Comparison of ENCODE assay signal across 9 mouse cellular contexts in the genomic region with DNA sequence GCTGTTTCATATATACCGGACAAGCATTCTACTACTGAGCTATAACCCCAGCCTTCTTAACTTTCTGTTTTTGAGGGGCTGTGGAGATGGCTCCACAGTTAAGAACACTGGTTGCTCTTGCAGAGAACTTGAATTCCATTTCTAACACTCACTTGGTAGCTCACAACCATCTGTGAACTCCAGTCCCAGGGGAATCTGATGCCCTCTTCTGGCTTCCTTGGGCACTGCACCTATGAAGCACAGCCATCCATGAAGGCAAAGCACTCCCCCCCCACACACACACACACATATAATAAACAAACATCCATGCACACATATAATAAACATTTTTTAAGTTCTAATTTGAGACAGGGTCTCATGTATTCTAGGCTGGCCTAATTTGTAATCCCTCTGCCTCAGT. TPM values are rescaled to one million over a fixed set of nuclear protein-coding genes. Genes with fewer than 3 reads are reported as not detected.
DNase-seq lines count a peak whose midpoint lies in the region; TF ChIP-seq lines count a peak whose summit lies in the region.
"Had no signal": no experiment of that assay in that cellular context is flagged by ENCODE, and none has a peak within 500 bp of the region (broad histone marks: within the 10 kb centered on the region; RNA-seq: fewer than 3 reads in every experiment).

No protein-coding gene starts in this region.

- H3K79me2 ChIP-seq in heart, adult 2 months (replicated peaks; ENCODE audit: control insufficient read depth, insufficient read depth, low read length) = no peaks in the 10 kb centered on the region

- no peaks in the 10 kb centered on the region for H3K4me1 ChIP-seq in heart, adult 2 months (ENCODE audit: control insufficient read depth, insufficient read depth, low read length)

- intact Hi-C loops in heart, adult 2 months (cut with DNase I) = loop anchor here (5.0 to 10.0 kb wide), 2 partner anchors 126 to 438 kb away; a partner anchor contains a TSS

- H3K4me3 ChIP-seq in heart, adult 2 months = no peak overlapping the region
- H3K4me3 ChIP-seq: liver, embryonic 15.5 days had no signal

- WGBS in heart, adult 2 months = 72% methylated on average over 1 of the region's 1 CpGs

- no peak overlapping the region for H3K27ac ChIP-seq in heart, adult 2 months
- H3K27ac ChIP-seq: liver, embryonic 15.5 days had no signal

- TF ChIP-seq CTCF in heart, adult 2 months (IDR thresholded peaks at IDR 0.05) = peak; percentile 73

- H3K36me3 ChIP-seq in heart, adult 2 months (ENCODE audit: control insufficient read depth, insufficient read depth, low read length) = no peaks in the 10 kb centered on the region
- H3K36me3 ChIP-seq: liver, embryonic 15.5 days had no signal

- DNase-seq in heart, adult 2 months = peak; percentile 51 to 70
- DNase-seq in heart, adult 11 months = no peak
- DNase-seq in A20 (ENCODE audit: low read depth, low spot score) = peak; percentile 70
- peak; percentile 62 for DNase-seq in adipocyte (ENCODE audit: low spot score)
- peak; percentile 50 for DNase-seq in fibroblast of lung, adult 2 months (ENCODE audit: low read depth)
- peak; percentile 63 for DNase-seq in layer of hippocampus, adult 9-10 months (ENCODE audit: low spot score)
- DNase-seq in mesoderm, embryonic 11.5 days (ENCODE audit: low read depth, low spot score) = peak; percentile 71
- peak; percentile 85 for DNase-seq in testis, postnatal 10 days (ENCODE audit: low spot score)

- no peaks in the 10 kb centered on the region for H3K27me3 ChIP-seq in heart, adult 2 months (ENCODE audit: control insufficient read depth, insufficient read depth, low read length)
- H3K27me3 ChIP-seq: liver, embryonic 15.5 days had no signal

- TF ChIP-seq POLR2A in heart, adult 2 months (IDR thresholded peaks at IDR 0.05; ENCODE audit: insufficient read depth, low read depth, low read length) = no peak

- H3K9ac ChIP-seq in heart, adult 2 months (ENCODE audit: low read depth, low read length) = no peak overlapping the region
- H3K9ac ChIP-seq: liver, embryonic 15.5 days had no signal

- no peak for TF ChIP-seq EP300 in heart, adult 2 months (IDR thresholded peaks at IDR 0.05; ENCODE audit: insufficient read depth, low read depth, low read length)

RNA-seq across cellular contexts. Expression of a gene that starts 20.0 kb away (rescaled TPM):
- total RNA-seq in heart, adult 2 months (2021) = 10 to 100 TPM; 32.1 to 41.1 TPM
- polyA plus RNA-seq in heart, adult 2 months (2012; rRNA removed) = 56.8 and 65.5 TPM in 2 replicates

RNA-seq across cellular contexts. Expression of a gene that starts 22.3 kb away (rescaled TPM):
- total RNA-seq in heart, adult 2 months (2021) = 10 to 100 TPM; 55.4 to 57.5 TPM
- polyA plus RNA-seq in heart, adult 2 months (2012; rRNA removed) = 27.6 and 47.7 TPM in 2 replicates

RNA-seq across cellular contexts. Expression of a gene that starts 43.0 kb away (rescaled TPM):
- under 1 TPM; 0.41 to 0.50 TPM for total RNA-seq in heart, adult 2 months (2021)
- 1.0 and 2.0 TPM in 2 replicates for polyA plus RNA-seq in heart, adult 2 months (2012; rRNA removed)
